Mouse (Mus musculus): Measurements from ENCODE around the gene 1700008O03Rik. TPM values are rescaled to one million over a fixed set of nuclear protein-coding genes. Genes with fewer than 3 reads are reported as not detected.
A peak's percentile ranks its signal among the peaks of the same experiment; 100 is the strongest.

The 1700008O03Rik gene
- total RNA-seq, 4 experiments from 2014 or later: 2.2 to 4.3 (median 2.8) TPM

GRCm38 (mm10) chr7:44378290-44378689, 7.3 kb downstream of the 1700008O03Rik start:
- no peak for DNase-seq (ENCODE audit: low spot score in 2 of 2)

DNA sequence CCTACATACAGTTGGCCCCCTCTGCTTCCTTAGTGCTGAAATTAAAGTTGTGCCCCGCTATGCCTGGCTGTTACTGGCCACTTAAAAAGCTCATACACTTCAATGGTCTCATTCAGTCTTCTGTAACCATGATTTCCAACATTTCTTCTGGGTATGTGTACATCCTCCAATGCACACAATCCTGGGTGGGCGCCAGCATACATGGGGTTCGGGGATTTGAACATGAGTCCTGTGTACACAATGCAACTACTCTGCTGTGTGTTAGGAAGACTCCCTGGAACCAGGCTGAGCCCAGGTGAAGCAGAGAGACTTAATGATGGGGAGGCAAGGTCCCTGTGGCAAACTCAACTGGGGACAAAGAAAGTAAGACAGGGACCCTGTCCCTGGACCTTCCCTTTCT, 9.8 kb downstream of the 1700008O03Rik start:
- DNase-seq (ENCODE audit: low spot score in 2 of 2): no peak

DNA sequence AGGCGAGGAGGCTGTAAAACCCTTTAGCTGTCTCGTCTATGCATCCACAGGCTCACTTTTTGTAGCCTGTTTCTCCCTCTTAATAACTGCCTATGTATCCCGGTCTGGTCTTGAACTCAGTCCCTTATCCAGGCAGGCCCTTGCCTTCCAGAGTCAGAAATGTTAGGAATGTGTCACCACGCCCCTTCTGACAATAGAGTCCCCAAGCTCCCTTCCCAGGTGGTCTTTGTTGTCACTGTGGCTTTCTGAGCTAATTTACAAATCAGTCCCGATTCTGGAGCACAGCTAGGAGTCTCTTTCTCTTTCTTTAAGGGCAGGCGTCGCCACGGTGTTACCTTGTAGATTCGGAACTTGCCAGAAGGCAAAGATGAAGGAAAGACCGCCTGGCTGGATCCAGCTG, 10.4 kb downstream of the 1700008O03Rik start:
- no peak for DNase-seq (ENCODE audit: low spot score in 2 of 2)

DNA sequence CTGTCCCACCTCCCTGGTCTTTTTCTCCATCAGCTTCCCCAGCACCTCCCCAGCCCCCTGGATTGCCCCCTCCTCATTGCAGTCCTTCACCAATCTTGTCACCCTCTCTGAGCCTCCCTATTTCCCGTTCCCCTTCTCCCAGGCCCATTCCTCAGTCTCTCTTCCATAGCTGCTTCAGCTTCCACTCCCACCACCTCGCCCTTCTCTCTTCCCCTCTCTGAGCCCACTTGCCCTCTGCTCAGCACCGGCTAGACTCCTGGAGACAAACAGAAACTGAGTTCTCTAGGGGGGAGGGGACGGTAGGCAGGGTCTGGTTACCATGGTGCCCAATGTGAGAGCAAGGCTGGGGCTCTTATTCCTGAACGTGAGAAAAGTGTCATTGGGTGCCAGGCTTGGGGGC, 10.9 kb downstream of the 1700008O03Rik start:
- DNase-seq (ENCODE audit: low spot score in 2 of 2): no peak

GRCm38 (mm10) chr7:44373889-44374652, 11.5 kb downstream of the 1700008O03Rik start:
- peak; percentile 92 to 96 for DNase-seq (ENCODE audit: low spot score in 2 of 2)

- DNase-seq (ENCODE audit: low spot score in 2 of 2): no peak
These were observed 12.2 kb downstream of the 1700008O03Rik start for GRCm38 (mm10) chr7:44373460-44373859.

- no peak for DNase-seq (ENCODE audit: low spot score in 2 of 2)
These were observed 12.9 kb downstream of the 1700008O03Rik start for GRCm38 (mm10) chr7:44372678-44373077.

DNA sequence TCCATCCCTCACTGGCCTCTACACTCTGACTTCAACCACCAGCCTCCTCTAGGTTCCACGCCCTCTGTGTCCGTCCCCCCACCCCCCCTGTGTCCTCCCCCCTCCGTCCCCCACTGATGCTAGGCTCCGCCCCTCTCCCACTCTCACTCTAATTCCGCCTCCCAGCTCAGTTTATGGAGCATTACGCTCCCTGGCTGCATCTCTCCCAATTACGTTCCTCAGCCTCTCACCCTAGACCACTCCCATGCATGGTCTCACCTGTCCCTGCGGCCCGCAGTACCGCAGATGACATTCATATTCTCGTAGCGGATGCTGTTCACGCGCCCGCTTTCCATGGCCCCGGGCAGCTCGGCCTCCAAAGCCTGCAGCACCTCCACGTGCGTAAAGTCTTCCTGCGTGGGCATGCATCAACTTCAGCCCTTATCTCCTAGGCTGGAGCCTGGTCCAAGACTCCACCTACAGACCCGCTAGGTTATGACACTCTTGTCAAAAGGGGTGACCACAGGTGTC, 24.8 kb downstream of the 1700008O03Rik start:
- DNase-seq (ENCODE audit: low spot score in 2 of 2): peak in 1 of 2 experiments; percentile 40

DNA sequence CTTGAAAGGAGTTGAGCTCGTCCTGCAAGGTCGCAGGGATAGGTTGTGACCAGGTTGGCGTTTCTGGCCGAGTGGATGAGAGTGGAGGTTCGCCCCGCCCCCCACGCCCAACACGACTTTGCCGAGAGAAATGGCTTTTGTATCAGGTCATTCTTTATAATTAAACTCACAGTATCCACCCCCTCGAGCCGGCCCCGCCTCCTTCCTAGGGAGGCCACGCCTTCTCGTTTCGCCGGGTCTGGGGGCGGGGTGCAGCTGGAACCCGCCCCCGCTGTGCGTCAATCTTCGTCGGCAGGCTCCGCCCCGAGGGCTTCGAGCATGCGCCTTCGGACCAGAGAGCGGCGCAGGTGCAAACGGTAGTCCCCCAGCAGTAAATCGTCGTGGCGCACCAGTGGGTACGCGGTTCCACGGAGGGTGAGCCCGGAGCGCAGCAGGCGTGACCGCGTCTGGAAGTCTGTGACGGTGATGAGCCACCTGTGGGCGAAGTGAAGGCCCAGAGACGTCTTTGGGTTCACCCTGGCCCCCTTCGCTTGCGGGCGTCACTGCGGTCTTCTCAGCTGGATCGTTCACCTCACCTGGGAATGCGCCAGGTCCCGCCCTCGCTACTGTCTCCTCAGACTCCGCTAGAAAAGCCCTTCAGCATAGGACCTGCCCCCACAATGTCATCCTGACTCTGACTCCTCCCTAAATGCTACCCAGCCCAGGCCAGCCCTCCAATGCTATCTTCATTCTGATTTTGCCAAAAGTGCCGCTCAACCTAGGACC, 25.5 kb downstream of the 1700008O03Rik start:
- peak; percentile 94 to 95 for DNase-seq (ENCODE audit: low spot score in 2 of 2)

DNA sequence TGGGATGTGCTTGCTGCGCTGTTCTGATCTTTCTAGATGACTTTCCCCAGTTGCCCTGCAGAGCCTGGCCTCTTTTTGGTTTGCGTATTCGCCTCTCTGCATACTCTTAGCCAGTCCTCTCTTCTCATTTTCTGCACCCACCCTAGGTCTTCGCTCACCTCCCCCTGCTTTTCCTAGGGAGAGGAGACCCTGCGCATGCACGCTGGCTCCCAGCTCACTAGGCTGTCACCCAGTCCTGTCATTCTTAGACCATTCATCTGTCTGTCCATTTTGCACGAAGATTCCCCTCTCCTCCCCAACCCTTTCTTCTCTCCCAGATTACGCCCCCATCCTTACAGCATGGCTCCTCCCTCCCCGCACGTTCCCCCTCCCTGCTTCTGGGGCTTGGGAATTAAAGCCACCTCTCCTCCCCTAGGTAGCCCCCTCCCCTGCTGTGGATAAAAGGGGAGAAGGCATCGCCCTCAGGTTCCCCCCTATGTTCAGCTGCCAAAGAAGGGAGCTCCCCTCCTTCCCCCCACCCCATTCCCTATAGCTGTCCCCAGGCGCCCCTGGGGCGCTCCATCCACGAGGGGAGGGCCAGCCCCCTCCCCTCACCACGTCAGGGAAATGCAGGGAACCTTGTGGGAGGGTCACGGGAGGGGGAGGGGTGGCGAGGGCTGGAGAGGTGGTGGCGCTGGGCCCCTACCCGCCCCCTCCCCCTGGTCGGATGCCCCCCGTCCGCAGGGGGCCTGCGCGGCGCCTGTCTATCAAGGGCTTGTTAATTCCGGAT, 26.6 kb downstream of the 1700008O03Rik start:
- DNase-seq (ENCODE audit: low spot score in 2 of 2): no peak

DNA sequence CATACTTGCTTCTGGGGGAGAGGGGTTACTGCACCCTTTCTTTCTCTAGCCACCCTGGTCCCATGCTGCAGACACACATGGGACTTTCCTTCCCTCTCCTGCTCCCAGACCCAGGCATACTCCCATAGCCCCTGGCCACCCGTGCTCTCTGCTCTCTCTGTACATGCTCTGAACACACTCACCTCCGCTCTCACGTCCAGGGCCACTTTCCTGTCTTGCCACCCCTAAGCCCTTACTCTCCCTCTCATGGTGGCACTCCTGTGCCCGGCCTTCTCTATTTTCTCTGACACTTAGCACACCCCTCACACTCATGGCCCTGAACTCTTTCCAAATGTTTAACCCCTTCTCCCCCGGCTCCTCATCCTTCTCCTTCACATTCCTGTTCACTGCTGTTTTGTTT, 27.6 kb downstream of the 1700008O03Rik start:
- no peak for DNase-seq (ENCODE audit: low spot score in 2 of 2)

DNA sequence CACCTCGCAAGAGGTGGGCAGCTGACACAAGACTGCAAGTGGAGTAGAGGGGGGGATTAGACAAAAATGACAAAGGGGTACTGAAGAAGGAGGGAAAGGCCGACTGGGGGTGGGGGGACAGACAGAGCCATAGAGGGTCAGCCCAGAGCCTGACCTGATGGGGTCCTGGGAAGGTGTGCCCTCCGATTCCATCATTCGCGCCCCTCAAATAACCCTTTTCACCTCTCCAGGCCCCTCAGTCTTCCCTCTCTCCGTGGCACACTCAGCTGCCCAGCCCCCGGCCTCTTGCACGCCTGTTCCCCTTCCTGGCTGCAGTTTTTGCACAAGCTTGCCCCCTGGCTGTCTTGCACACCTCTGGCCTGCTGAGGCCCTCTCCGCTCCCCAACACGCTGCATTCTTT, 28.1 kb downstream of the 1700008O03Rik start:
- DNase-seq (ENCODE audit: low spot score in 2 of 2): no peak

- DNase-seq (ENCODE audit: low spot score in 2 of 2): no peak
These were observed 28.8 kb downstream of the 1700008O03Rik start for GRCm38 (mm10) chr7:44356590-44357481.

- DNase-seq (ENCODE audit: low spot score in 2 of 2): no peak
These were observed 30.2 kb downstream of the 1700008O03Rik start for GRCm38 (mm10) chr7:44355411-44355810.

GRCm38 (mm10) chr7:44353601-44354340, 31.8 kb downstream of the 1700008O03Rik start:
- no peak for DNase-seq (ENCODE audit: low spot score in 2 of 2)

- no peak for DNase-seq (ENCODE audit: low spot score in 2 of 2)
These were observed 32.6 kb downstream of the 1700008O03Rik start for GRCm38 (mm10) chr7:44352750-44353600.

DNA sequence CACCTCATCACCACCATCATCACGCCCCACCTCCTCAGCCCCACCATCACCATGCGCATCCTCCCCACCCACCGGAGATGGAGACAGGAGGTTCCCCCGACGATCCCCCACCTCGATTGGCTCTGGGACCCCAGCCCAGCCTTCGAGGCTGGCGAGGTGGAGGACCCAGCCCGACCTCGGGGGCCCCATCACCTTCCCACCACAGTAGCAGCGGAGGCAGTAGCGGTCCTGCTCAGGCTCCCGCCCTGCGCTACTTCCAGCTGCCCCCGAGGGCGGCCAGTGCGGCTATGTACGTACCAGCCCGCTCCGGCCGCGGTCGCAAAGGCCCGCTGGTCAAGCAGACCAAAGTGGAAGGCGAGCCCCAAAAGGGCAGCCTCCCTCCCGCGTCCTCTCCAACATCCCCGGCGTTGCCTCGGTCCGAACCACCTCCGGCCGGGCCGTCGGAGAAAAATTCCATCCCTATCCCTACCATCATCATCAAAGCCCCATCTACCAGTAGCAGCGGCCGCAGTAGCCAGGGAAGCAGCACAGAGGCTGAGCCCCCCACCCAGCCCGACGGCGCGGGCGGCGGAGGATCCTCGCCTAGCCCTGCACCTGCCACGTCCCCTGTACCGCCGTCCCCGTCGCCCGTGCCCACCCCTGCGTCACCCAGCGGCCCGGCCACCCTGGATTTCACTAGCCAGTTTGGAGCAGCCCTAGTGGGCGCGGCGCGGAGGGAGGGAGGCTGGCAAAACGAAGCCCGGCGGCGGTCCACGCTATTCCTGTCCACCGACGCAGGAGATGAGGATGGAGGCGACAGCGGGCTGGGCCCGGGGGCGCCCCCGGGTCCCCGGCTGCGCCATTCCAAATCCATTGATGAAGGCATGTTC, 33.5 kb downstream of the 1700008O03Rik start:
- no peak for DNase-seq (ENCODE audit: low spot score in 2 of 2)

Measured in layer of hippocampus, adult 8-10 months (tissue).